Mouse (Mus musculus) C2C12 (cell line): ENCODE results near the gene Clip4.

Experiments used
- CEBPB ChIP-seq: IDR thresholded peaks from one replicate; pipeline ENCODE4 v1.6.1; 2011; ENCODE audit warnings: low read depth, mild to moderate bottlenecking, control low read depth, moderate library complexity
- CTCF ChIP-seq: IDR thresholded peaks from one replicate; pipeline ENCODE4 v1.5.1; 2011; ENCODE audit not compliant: control insufficient read depth, insufficient read depth, insufficient read length
- MAX ChIP-seq: IDR thresholded peaks from one replicate; pipeline ENCODE4 v1.6.1; 2011; ENCODE audit warnings: mild to moderate bottlenecking, control low read depth
- MYOD1 ChIP-seq: IDR thresholded peaks from one replicate; pipeline ENCODE4 v1.6.1; 2011; ENCODE audit warnings: low read depth; ENCODE audit not compliant: control insufficient read depth, insufficient read length
- MYOG ChIP-seq: IDR thresholded peaks from one replicate; pipeline ENCODE4 v1.6.1; 2011; ENCODE audit not compliant: control insufficient read depth, insufficient read length; ENCODE audit errors: extremely low read depth
- USF1 ChIP-seq: IDR thresholded peaks from one replicate; pipeline ENCODE4 v1.6.1; 2011; ENCODE audit warnings: low read depth, mild to moderate bottlenecking, control low read depth, moderate library complexity

GRCm38 (mm10) chr17:71827627-71828026, 59.4 kb downstream of the Clip4 start:
- TF ChIP-seq CTCF (no peak), MYOG (no peak), MYOD1 (no peak), CEBPB (no peak), MAX (no peak), USF1 (no peak)
